Mouse (Mus musculus): Measurements from ENCODE around the gene Smox.

DNA sequence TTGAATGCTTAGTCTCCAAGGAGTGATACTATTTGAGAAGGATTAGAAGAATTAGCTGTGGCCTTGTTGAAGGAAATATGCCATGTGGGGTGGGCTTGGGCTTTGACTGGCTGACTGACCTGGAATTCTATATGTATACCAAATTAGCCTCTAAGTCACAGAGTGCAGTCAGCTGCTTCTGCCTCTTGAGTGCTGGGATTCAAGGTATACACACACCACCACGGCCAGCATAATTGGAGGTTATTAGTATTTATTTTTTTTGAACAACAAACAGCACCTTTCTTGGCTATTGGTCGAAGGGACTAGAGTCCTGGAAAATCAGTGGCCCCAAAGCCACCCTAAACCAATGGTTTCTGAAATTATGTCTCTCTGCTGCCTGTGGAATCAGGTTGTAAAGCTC is 24.6 kb upstream of the Smox start:
- TF ChIP-seq CTCF (IDR thresholded peaks at IDR 0.05; ENCODE audit: low read depth) (no peak), EP300 (optimal IDR thresholded peaks at IDR 0.05) (no peak)

Data from stomach, postnatal 0 days (tissue).